Mouse (Mus musculus): ENCODE results near the gene Tlx2.

Tlx2 gene

DNA sequence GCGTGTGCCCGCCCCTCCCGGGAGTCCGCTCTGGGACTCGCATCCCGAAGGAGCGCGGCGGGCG is at the start of gene Tlx2:
Gene Tlx2 (minus strand): TSS at position 47 of the 64 bp plus-strand sequence.
- no peak for DNase-seq

GRCm38 (mm10) chr6:83119734-83120051 is 49.6 kb upstream of the Tlx2 start:
- DNase-seq: peak; percentile 71

- DNase-seq: peak; percentile 58
Measured at GRCm38 (mm10) chr6:83118825-83119733, 49.0 kb upstream of the Tlx2 start.

GRCm38 (mm10) chr6:83118369-83118768 is 48.3 kb upstream of the Tlx2 start:
- DNase-seq: peak; percentile 34

GRCm38 (mm10) chr6:83117616-83118015 is 47.5 kb upstream of the Tlx2 start:
- DNase-seq: no peak

DNA sequence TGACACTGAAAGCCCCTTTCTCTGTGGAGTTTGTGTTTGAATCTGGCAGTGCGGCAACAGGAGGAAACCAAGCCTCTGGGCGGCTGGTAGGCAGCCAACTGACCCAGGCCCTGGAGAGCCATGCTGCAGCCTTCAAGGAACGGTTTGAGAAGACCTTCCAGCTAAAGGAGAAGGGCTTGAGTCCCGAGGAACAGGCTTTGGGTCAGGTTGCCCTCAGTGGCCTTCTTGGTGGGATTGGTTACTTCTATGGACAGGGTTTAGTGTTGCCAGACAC is 47.0 kb upstream of the Tlx2 start:
- no peak for DNase-seq

GRCm38 (mm10) chr6:83116373-83117164 is 46.5 kb upstream of the Tlx2 start:
- no peak for DNase-seq

GRCm38 (mm10) chr6:83115682-83116372 is 45.7 kb upstream of the Tlx2 start:
- DNase-seq: peak; percentile 62

GRCm38 (mm10) chr6:83115011-83115671 is 45.0 kb upstream of the Tlx2 start, which contains the start of gene Mogs:
Gene Mogs, plus strand, starts transcription at chr6:83115496.
- peak; percentile 89 for DNase-seq

DNA sequence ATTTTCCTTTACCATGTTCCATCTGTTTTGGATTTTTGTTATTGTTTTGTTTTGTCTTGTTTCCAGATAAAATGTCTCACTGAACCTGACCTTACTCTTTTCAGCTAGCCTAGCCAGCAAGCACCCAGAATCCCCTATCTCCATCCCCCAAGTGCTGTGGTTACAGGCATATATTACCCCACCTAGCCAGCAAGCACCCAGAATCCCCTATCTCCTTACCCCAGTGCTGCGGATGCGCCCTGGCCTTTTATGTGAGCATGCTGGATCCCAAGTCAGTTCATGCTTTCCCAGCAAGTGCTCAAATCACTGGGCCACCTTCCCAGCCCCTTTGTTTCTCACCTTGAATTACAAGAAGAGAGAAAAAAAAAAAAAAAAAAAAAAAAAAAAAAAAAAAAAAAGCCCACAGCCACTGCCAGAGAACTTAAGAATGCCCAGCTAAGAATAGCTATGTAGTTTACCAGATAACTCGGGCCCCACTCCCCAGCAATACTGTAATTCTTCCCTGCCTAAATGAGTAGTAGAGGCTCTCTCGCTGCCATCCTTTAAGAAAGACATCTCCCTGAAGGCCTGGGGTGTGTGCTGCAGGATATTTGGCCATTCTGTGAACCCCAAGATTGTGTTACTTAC is 41.5 kb upstream of the Tlx2 start:
- no peak for DNase-seq

- peak; percentile 84 for DNase-seq
Measured at GRCm38 (mm10) chr6:83108762-83109668, 38.9 kb upstream of the Tlx2 start, which contains the start of gene Mrpl53. Gene Mrpl53, plus strand, starts transcription at chr6:83109040.

DNA sequence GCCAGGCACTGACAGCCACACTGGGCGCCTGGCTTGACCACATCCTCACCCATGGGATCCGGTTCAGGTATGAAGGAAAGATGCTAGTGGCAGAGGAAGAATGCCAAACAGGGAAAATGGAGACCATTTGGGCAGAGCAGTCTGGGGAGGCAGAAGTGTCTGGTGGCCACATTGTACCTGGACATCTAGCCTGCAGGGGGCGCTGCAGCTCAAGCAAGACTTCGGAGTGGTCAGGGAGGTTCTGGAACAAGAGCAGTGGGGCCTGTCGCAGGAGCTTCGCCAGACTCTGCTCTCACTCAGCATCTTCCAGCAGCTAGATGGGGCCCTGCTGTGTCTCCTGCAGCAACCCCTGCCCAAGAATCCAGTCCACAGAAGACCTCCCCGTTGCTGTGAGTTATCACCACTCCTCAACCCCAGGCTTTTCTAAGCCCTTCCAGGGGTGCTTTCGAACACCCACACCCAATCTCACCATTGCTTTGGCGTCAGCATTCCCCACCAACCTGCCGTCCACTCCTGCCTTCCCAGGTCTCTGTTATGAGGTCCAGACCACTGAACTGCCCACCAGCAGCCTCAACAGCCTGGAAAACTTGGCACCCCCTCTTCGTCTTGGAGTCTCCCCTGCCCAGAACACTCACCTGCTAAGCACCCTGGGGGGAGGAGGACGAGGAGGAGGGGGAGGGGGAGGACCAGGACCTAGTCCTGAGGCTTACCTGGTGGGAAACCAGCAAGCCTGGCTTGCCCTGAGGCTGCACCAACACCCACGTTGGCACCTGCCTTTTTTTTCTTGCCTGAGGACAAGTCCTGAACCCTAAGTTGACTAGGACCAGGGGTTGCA is 37.7 kb upstream of the Tlx2 start:
- DNase-seq: peak; percentile 73

- no peak for DNase-seq
Measured at GRCm38 (mm10) chr6:83104158-83104557, 34.1 kb upstream of the Tlx2 start.

DNA sequence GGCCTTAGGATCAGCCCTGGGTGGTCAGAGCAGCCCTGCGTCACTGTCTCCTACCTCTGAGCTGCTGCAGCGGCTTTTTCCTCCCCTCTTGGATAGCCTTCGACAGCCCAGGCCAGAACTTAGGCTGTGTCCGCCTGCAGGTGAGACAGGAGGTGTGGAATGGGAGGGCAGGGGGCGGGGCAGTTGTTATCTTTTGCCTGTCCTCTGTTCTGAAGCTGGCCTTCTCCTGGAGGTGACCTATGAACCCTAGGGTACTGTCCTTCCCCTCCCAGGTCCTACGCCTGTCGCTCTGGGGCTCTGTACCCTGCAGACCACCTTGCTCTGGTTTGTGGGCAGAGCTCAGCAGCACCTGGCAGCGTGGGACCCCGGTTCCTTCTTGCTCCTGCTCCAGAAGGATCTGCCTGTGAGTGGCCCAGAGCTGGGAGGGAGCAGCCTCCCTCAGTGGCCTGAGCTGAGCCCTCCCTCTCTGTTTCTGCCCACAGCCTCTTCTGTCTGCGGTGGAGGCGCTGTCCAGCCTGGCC is 33.1 kb upstream of the Tlx2 start:
- peak; percentile 42 for DNase-seq

- peak; percentile 63 for DNase-seq
Measured at GRCm38 (mm10) chr6:83101688-83102556, 31.8 kb upstream of the Tlx2 start.

- DNase-seq: peak; percentile 92
Measured at GRCm38 (mm10) chr6:83101316-83101687, 31.2 kb upstream of the Tlx2 start, which contains the start of the genes Ccdc142 and Gm42688. Gene Ccdc142, plus strand, starts transcription at chr6:83101601. Gene Gm42688, plus strand, starts transcription at chr6:83101617.

- no peak for DNase-seq
Measured at GRCm38 (mm10) chr6:83098411-83098810, 28.3 kb upstream of the Tlx2 start.

GRCm38 (mm10) chr6:83095968-83096367 is 25.9 kb upstream of the Tlx2 start:
- DNase-seq: no peak

- DNase-seq: no peak
Measured at GRCm38 (mm10) chr6:83092416-83093127, 22.5 kb upstream of the Tlx2 start.

Data from cerebellum, adult 11-12 months (tissue).